ENCODE assay signal across 8 mouse cellular contexts in the genomic region with DNA sequence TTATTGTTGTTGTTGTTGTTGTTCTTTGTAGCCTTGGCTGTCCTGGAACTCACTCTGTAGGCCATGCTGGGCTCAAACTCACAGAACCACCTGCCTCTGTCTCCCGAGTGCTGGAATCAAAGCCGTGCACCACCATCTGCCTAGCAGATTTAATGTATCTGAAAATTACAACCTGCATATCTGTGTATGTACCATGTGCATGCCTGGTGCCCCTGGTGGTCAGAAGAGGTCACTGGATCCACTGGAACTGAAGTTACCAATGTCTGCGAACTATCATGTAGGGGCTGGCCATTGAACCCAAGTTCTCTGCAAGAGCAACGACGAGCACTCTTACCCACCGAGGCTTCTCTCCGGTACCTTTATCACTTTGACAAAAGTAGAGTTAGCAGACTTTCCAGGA. TPM values are rescaled to one million over a fixed set of nuclear protein-coding genes. Genes with fewer than 3 reads are reported as not detected.
DNase-seq lines count a peak whose midpoint lies in the region; ATAC-seq and TF ChIP-seq lines count a peak whose summit lies in the region.

No protein-coding gene starts in this region.

- no peaks in the 10 kb centered on the region for H3K4me1 ChIP-seq in heart, embryonic 11.5 days (ENCODE audit: control insufficient read depth, insufficient read depth, low read length)
- H3K4me1 ChIP-seq in stomach, postnatal 0 days (replicated peaks; ENCODE audit: control insufficient read depth, insufficient read depth), result no peaks in the 10 kb centered on the region
- 0 out of 2 replicates have a peak, but pooled peaks cover 3% of the 10 kb centered on the region for H3K4me1 ChIP-seq in forebrain, embryonic 12.5 days

- H3K9me3 ChIP-seq in heart, embryonic 11.5 days (replicated peaks; ENCODE audit: control insufficient read depth, low read length), result no peaks in the 10 kb centered on the region
- no peaks in the 10 kb centered on the region for H3K9me3 ChIP-seq in stomach, postnatal 0 days (ENCODE audit: control insufficient read depth, low read length)
- H3K9me3 ChIP-seq in forebrain, embryonic 12.5 days, result no peaks in the 10 kb centered on the region

- H3K27me3 ChIP-seq in heart, embryonic 11.5 days (ENCODE audit: control insufficient read depth, insufficient read depth, low read length), result no peaks in the 10 kb centered on the region
- H3K27me3 ChIP-seq in stomach, postnatal 0 days (ENCODE audit: control insufficient read depth, insufficient read depth, low read length), result no peaks in the 10 kb centered on the region
- no peaks in the 10 kb centered on the region for H3K27me3 ChIP-seq in forebrain, embryonic 12.5 days

- TF ChIP-seq CTCF in stomach, postnatal 0 days (IDR thresholded peaks at IDR 0.05; ENCODE audit: low read depth), result peak; percentile 60

- H3K27ac ChIP-seq in heart, embryonic 11.5 days (ENCODE audit: low read depth, low read length), result no peak overlapping the region
- H3K27ac ChIP-seq in stomach, postnatal 0 days (replicated peaks), result no peak overlapping the region
- H3K27ac ChIP-seq in forebrain, embryonic 12.5 days, result no peak overlapping the region

- peak; percentile 20 for DNase-seq in heart, postnatal 4 days
- DNase-seq in thymus, postnatal 0 days (ENCODE audit: low spot score), result peak; percentile 13
- DNase-seq in thymus, postnatal 36 days, result no peak
- no peak for DNase-seq in stomach, postnatal 0 days (ENCODE audit: low spot score)
- no peak for DNase-seq in layer of hippocampus, adult 11-12 months (ENCODE audit: low spot score)

- H3K4me2 ChIP-seq in heart, embryonic 11.5 days, result no peak overlapping the region
- H3K4me2 ChIP-seq in stomach, postnatal 0 days (replicated peaks; ENCODE audit: low read depth), result no peak overlapping the region
- H3K4me2 ChIP-seq in forebrain, embryonic 12.5 days, result no peak overlapping the region

- no peak overlapping the region for H3K4me3 ChIP-seq in heart, embryonic 11.5 days (ENCODE audit: low read depth, low read length)
- no peak overlapping the region for H3K4me3 ChIP-seq in stomach, postnatal 0 days (ENCODE audit: low read depth, low read length)
- no peak overlapping the region for H3K4me3 ChIP-seq in forebrain, embryonic 12.5 days (replicated peaks)

- H3K9ac ChIP-seq in heart, embryonic 11.5 days (ENCODE audit: low read depth, low read length), result no peak overlapping the region
- no peak overlapping the region for H3K9ac ChIP-seq in stomach, postnatal 0 days (ENCODE audit: low read length)
- no peak overlapping the region for H3K9ac ChIP-seq in forebrain, embryonic 12.5 days

- no peak for ATAC-seq in heart, embryonic 11.5 days (replicated peaks; ENCODE audit: insufficient number of reproducible peaks, low FRiP score, low TSS enrichment)
- ATAC-seq in hematopoietic stem cell, adult 5-6 weeks (replicated peaks in 1 of 2; ENCODE audit: insufficient read depth in 1 of 2, low FRiP score in 2 of 2, low TSS enrichment in 1 of 2, low read depth in 1 of 2, poor library complexity in 2 of 2, severe bottlenecking in 2 of 2), result peak; percentile 56 to 65; a peak in 2 of 4 replicates
- ATAC-seq in stomach, postnatal 0 days (ENCODE audit: low FRiP score, low TSS enrichment), result peak; percentile 38; the same call in 1 of the 2 replicates
- ATAC-seq in forebrain, embryonic 12.5 days (ENCODE audit: low FRiP score), result no peak

- WGBS in heart, embryonic 11.5 days (ENCODE audit: insufficient replicate concordance), result 86% methylated on average over 7 of the region's 7 CpGs
- WGBS in stomach, postnatal 0 days, result 88% methylated on average over 7 of the region's 7 CpGs
- 93% methylated on average over 7 of the region's 7 CpGs for WGBS in forebrain, embryonic 12.5 days

- no peaks in the 10 kb centered on the region for H3K36me3 ChIP-seq in heart, embryonic 11.5 days (ENCODE audit: control insufficient read depth, insufficient read depth, low read length)
- H3K36me3 ChIP-seq in stomach, postnatal 0 days (ENCODE audit: control insufficient read depth, insufficient read depth, low read length), result no peaks in the 10 kb centered on the region; the same call in 1 of the 2 replicates
- H3K36me3 ChIP-seq in forebrain, embryonic 12.5 days (replicated peaks), result 0 out of 2 replicates have a peak, but pooled peaks cover 4% of the 10 kb centered on the region

- no peak for TF ChIP-seq EP300 in stomach, postnatal 0 days (optimal IDR thresholded peaks at IDR 0.05)

RNA-seq across cellular contexts. Expression of gene Alg14, which starts 15.1 kb away (rescaled TPM):
- total RNA-seq in heart, postnatal 4 days (2021), result 10 to 100 TPM; 21.9 to 24.7 TPM
- 38.2 and 42.2 TPM in 2 replicates for polyA plus RNA-seq in heart, embryonic 11.5 days (2014; fragmentation: Nextera tagmentation; extraction: Ambion mirVana)
- 24.3 and 28.1 TPM in 2 replicates for polyA plus RNA-seq in thymus, postnatal 0 days (2015; fragmentation: Nextera tagmentation; extraction: Ambion mirVana)
- 17.7 and 24.4 TPM in 2 replicates for total RNA-seq in hematopoietic stem cell, adult 5-6 weeks (2017)
- 35.3 and 35.7 TPM in 2 replicates for polyA plus RNA-seq in stomach, postnatal 0 days (2015; fragmentation: Nextera tagmentation; extraction: Ambion mirVana)
- 30.1 and 31.5 TPM in 2 replicates for polyA plus RNA-seq in forebrain, embryonic 12.5 days (2016; fragmentation: Nextera tagmentation; extraction: Ambion mirVana)

RNA-seq across cellular contexts. Expression of gene Tmem56, which starts 23.7 kb away (rescaled TPM):
- 1 to 10 TPM in 1 of 2 experiments, under 1 TPM in 1; 0.69 to 1.7 TPM for total RNA-seq in heart, postnatal 4 days (2021)
- 1.8 and 2.5 TPM in 2 replicates for polyA plus RNA-seq in heart, embryonic 11.5 days (2014; fragmentation: Nextera tagmentation; extraction: Ambion mirVana)
- 0.24 and 0.35 TPM in 2 replicates for polyA plus RNA-seq in thymus, postnatal 0 days (2015; fragmentation: Nextera tagmentation; extraction: Ambion mirVana)
- total RNA-seq in hematopoietic stem cell, adult 5-6 weeks (2017), result 2.3 and 6.1 TPM in 2 replicates
- 2.6 TPM in 2 replicates for polyA plus RNA-seq in stomach, postnatal 0 days (2015; fragmentation: Nextera tagmentation; extraction: Ambion mirVana)
- 2.6 and 3.2 TPM in 2 replicates for polyA plus RNA-seq in forebrain, embryonic 12.5 days (2016; fragmentation: Nextera tagmentation; extraction: Ambion mirVana)

Comparison
In these comparisons a context has a peak if more than half of its experiments do, and no peak if none do; other contexts are left out.
1. DNase-seq: peak in heart, postnatal 4 days (single experiment) and thymus, postnatal 0 days (single experiment); none in thymus, postnatal 36 days (0 of 2), stomach, postnatal 0 days (single experiment) and layer of hippocampus, adult 11-12 months (single experiment).
2. ATAC-seq: peak in hematopoietic stem cell, adult 5-6 weeks (2 of 2) and stomach, postnatal 0 days (single experiment); none in heart, embryonic 11.5 days (single experiment) and forebrain, embryonic 12.5 days (single experiment).